Mouse (Mus musculus) forebrain, embryonic 12.5 days (tissue): ENCODE measurements around the gene Apba3. TPM values are rescaled to one million over a fixed set of nuclear protein-coding genes. Genes with fewer than 3 reads are reported as not detected.
"Not testable (repeated sequence)": the region's sequence is repeated elsewhere in the genome, so short reads cannot be mapped to it uniquely, and the experiment has no call there.

Source experiments
- ATAC-seq: fragments of 200-750 bp; cut with Nextera tagmentation; 2 replicates; pipeline ENCODE4 v1.8.0; 2017; ENCODE audit warnings: moderate TSS enrichment; ENCODE audit not compliant: low FRiP score
- H3K27ac ChIP-seq: fragments of 300-500 bp; sonication (generic); 2 replicates; pipeline ENCODE4 v1.5.1; 2016; ENCODE audit warnings: mild to moderate bottlenecking
- H3K27me3 ChIP-seq: fragments of 300-500 bp; sonication (generic); 2 replicates; pipeline ENCODE4 v1.6.1; 2016; ENCODE audit warnings: mild to moderate bottlenecking
- H3K36me3 ChIP-seq: fragments of 300-500 bp; sonication (generic); replicated peaks from 2 replicates; pipeline ENCODE4 v1.6.1; 2016; ENCODE audit warnings: mild to moderate bottlenecking
- H3K4me1 ChIP-seq: fragments of 300-500 bp; sonication (generic); 2 replicates; pipeline ENCODE4 v1.6.1; 2016
- H3K4me2 ChIP-seq: fragments of 300-500 bp; sonication (generic); 2 replicates; pipeline ENCODE4 v1.6.1; 2016; ENCODE audit warnings: mild to moderate bottlenecking, moderate library complexity
- H3K4me3 ChIP-seq: fragments of 300-500 bp; sonication (generic); replicated peaks from 2 replicates; pipeline ENCODE4 v1.5.1; 2016; ENCODE audit warnings: mild to moderate bottlenecking
- H3K9ac ChIP-seq: fragments of 300-500 bp; sonication (generic); 2 replicates; pipeline ENCODE4 v1.6.1; 2016; ENCODE audit warnings: mild to moderate bottlenecking
- H3K9me3 ChIP-seq: fragments of 300-500 bp; sonication (generic); 2 replicates; pipeline ENCODE4 v1.6.1; 2016
- WGBS: fragments of 180-500 bp; shearing (Covaris S2); methylation state at CpG from one replicate; pipeline ENCODE4 v1.1.7; 2016; 5-methylcytosine and 5-hydroxymethylcytosine counted together
- polyA plus RNA-seq: library from polyadenylated mRNA; unstranded; fragments of >200 nt; fragmentation: Nextera tagmentation; extraction: Ambion mirVana; gene quantifications from 2 replicates; pipeline ENCODE4 v1.2.1, GENCODE M21; 2016

Apba3 gene
- polyA plus RNA-seq = 31.1 and 33.3 TPM in 2 replicates

DNA sequence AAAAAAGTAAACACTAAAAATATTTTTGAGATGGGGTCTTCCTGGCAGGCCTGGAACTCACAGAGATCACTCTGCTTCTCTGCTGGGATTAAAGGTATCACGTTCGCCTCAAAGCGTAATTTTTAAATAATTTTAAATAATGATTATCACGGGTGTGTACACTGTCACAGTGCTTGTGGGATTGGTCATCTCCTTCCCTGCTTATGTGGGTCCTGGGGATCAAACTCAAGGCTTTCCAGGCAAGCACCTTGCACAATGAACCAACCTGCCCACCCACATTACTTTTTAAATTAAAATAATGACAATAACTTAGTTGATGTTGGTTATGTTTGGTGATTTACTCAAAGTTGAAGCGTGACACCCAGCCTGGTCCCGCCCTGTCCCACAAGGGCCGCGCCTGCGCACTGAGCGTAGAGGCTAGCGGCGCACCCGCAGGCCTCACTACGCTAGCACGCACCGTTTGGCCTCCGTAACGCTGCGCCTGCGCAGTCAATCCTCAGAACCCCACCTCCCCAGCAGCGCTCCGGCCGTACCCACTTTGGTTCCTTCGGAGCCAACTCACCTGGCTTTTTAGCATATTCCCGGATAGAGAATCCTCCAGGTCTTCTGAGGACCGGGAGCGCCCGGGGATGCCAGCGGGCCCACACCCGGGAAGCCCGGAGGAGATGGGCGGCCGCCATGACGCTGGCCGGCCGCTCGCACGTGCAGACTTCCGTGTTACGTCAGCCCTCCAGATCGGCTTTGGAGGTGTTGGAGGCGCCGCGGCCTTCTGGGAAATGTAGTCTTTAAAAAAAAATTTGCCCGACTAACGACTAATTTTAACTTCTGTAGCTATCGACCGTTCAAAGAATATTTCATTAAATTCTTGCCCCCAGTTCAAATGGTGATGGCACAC, at the start of gene Apba3, which contains the start of gene Mrpl54:
Apba3 (plus strand) TSS at position 750 of the 895 bp plus-strand sequence.
Mrpl54 (minus strand) TSS at position 724 of the 895 bp plus-strand sequence.
- H3K36me3 ChIP-seq = peaks cover 46% of the 10 kb centered on the region
- peak within 1 kb of the TSS; percentile 68 for H3K9ac ChIP-seq
- peak; percentile 94 for ATAC-seq
- H3K4me3 ChIP-seq = peak within 1 kb of the TSS; percentile 67
- under 1% methylated on average over 48 of the region's 48 CpGs for WGBS
- peak within 1 kb of the TSS; percentile 69 for H3K4me2 ChIP-seq
- no peaks in the 10 kb centered on the region for H3K27me3 ChIP-seq
- peaks cover 19% of the 10 kb centered on the region for H3K4me1 ChIP-seq
- no peaks in the 10 kb centered on the region for H3K9me3 ChIP-seq
- peak within 1 kb of the TSS; percentile 78 for H3K27ac ChIP-seq

DNA sequence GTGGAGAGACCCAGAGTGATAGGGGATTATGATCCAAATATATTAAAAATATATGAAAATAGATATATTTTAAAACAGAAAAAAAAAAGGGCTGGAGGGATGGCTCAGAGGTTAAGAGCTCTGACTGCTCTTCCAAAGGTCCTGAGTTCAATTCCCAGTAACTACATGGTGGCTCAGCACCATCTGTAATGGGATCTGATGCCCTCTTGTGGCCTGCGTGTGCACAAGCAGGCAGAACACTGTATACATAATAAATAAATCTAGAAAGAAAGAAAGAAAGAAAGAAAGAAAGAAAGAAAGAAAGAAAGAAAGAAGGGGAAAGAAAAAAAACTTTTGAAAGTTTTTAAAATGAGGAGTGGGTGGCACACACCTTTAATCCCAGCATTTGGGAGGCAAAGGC, 49.5 kb upstream of the Apba3 start:
- H3K27ac ChIP-seq, H3K4me1 ChIP-seq, H3K27me3 ChIP-seq, H3K9ac ChIP-seq, H3K9me3 ChIP-seq, H3K4me2 ChIP-seq, H3K4me3 ChIP-seq, ATAC-seq: not testable (repeated sequence)
- H3K36me3 ChIP-seq = peaks cover 61% of the 10 kb centered on the region
- 35% methylated on average over 1 of the region's 1 CpGs for WGBS

DNA sequence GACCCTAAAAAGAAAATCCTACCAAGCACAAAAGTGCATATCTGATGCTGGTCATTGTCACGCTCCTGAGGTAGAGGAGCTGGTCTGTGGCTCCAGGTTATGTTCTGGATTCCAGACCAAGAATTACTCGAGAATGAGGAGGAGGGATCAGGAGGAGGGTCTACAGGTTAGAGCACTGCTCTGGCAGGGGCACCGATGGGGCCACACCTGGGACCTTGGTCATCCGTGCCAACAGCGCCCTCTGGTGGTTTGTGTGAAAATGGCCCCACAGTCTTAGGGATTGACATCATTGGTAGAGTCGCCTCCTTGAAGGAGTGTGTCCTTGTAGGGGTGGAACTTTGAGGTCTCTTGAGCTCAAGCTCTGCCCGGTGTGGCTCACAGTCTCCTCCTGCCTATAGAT, 48.8 kb upstream of the Apba3 start:
- Histone ChIP-seq H3K9ac (no peak overlapping the region), H3K4me2 (no peak overlapping the region), H3K27me3 (no peaks in the 10 kb centered on the region), H3K4me1 (no peaks in the 10 kb centered on the region), H3K4me3 (no peak overlapping the region), H3K36me3 (peaks cover 54% of the 10 kb centered on the region), H3K27ac (no peak overlapping the region), H3K9me3 (no peaks in the 10 kb centered on the region)
- ATAC-seq = no peak
- 32% methylated on average over 7 of the region's 7 CpGs for WGBS

DNA sequence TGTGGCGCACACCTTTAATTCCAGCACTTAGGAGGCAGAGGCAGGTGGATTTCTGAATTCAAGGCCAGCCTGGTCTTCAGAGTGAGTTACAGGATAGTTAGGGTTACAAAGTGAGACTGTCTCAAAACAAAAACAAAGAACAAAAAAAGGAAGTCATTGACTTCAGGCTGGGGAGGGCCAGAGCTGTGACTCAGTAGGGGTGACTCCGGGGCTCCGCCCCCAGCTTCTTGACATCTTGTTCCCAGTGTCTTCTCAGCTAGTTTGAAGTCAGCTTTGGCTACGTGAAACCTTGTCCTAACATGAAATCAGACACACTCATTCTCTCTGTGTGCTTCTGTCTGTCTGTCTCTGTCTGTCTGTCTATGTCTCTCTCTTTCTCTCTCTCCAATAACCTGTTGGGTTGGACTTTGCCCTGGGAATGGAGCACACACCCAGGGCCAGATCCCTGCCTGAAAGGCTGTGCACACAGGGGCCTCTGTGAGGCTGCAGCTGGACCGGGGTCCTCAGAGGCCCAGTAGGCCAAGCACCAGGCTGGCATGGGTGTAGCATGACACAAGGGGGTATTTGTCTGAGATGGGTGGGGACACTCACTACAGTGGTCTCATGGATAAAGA, 45.3 kb upstream of the Apba3 start:
- Histone ChIP-seq H3K4me3 (no peak overlapping the region), H3K4me2 (no peak overlapping the region), H3K36me3 (peaks cover 42% of the 10 kb centered on the region), H3K27ac (no peak overlapping the region), H3K27me3 (no peaks in the 10 kb centered on the region), H3K4me1 (no peaks in the 10 kb centered on the region), H3K9ac (no peak overlapping the region), H3K9me3 (no peaks in the 10 kb centered on the region)
- ATAC-seq = no peak
- 83% methylated on average over 5 of the region's 5 CpGs for WGBS

DNA sequence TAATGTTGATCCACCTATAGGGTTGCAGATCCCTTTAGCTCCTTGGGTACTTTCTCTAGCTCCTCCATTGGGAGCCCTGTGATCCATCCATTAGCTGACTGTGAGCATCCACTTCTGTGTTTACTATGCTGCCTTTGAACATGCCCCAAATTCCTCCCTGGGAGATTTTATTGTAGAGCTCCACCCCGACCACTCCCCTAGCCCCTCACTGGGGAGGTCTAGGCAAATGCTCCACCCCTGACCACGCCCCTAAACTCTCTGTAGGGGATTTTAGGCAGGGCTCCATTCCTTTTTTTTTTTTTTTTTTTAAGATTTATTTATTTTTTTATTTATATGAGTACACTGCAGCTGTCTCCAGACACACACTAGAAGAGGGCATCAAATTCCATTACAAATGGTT, 43.0 kb upstream of the Apba3 start:
- 68% methylated on average over 2 of the region's 2 CpGs for WGBS
- ATAC-seq, H3K9me3 ChIP-seq, H3K4me1 ChIP-seq, H3K4me2 ChIP-seq, H3K27ac ChIP-seq, H3K4me3 ChIP-seq, H3K9ac ChIP-seq, H3K27me3 ChIP-seq: not testable (repeated sequence)
- peaks cover 33% of the 10 kb centered on the region for H3K36me3 ChIP-seq

DNA sequence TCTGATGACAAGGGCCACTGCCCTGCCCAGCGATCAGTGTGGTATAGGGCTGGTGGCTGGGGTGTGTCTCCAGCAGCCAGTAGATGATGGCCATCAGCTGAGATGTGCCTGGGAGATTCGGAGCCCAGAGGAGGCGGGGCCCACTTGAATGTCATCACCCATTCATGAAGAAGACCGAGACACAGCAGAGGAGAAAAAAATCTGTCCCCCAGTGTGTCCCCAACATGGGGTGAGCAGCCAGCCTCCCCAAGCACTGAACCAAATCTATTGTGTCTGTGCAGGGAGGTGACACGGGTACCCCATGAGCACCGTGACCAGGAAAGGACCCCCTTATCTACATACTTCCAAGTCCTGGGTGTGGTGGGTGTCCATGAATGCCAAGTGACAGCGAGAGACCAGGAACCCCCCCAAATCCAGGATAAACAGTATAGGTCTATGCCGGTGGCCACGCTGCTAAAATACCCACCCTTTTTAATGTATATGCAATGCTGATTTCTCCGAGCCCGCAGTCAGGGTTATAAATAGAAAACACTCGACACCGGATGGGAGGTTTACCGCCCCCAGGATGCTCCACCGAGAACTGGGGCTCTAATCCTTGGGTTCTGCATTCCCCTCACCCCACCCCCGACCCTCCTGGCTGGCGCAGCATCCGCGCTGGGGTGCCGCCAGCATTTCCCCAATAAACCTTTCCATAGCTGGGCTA, 36.9 kb upstream of the Apba3 start:
- peak overlapping the region; percentile 60 for H3K4me2 ChIP-seq

DNA sequence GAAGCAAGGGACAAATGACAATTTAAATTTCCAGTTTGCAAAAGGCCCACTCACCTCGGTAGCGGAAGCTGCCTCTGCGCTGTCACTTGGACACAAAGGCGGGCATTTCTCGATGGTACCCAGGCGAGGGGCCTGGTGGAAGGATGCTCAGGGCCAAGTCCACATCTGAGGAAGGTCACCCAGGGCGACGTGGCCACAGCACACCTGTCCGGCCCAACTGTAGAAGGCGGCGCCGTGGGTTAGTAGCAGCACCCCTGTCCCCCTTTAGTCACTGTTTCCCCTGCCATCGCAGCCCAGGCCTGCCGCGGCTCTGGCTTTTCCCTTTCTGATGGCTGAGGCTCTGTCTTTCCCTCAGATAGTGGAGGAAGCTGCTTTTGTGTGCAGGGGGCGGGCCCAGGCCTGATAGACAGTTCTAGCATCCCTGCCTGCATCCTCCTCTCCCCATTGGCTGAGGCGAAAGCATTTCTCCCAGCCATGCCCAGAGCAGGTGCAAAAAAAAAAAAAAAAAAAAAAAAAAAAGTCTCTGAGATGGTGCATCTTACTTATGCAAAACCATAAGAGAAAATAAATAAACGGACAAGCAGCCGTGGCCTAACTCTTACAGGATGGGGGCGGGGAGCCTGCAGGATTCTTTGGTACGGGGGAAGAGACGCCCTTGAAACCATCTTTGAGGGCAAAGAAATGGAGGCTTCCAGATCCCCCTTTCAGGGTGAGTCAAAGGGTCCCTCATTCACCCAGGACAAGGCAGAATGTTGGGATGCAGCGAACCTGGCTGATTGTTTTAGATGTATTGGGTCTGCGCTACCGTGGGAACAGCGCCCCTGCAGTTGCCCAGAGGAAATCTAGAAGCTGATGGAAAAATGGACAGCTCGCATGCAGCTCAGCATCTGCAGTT, 36.1 kb upstream of the Apba3 start, which contains the start of gene Atcay:
Atcay (minus strand) TSS at position 396 of the 895 bp plus-strand sequence.
- Histone ChIP-seq H3K4me1 (peaks cover 53% of the 10 kb centered on the region), H3K4me2 (peak within 1 kb of the TSS; percentile 60), H3K9me3 (no peaks in the 10 kb centered on the region), H3K4me3 (peak within 1 kb of the TSS; percentile 63), H3K27ac (peak within 1 kb of the TSS; percentile 81), H3K9ac (peak within 1 kb of the TSS; percentile 82), H3K27me3 (peaks cover 35% of the 10 kb centered on the region), H3K36me3 (no peaks in the 10 kb centered on the region)
- WGBS = 4% methylated on average over 27 of the region's 27 CpGs
- peak; percentile 88 for ATAC-seq

More for the DNA sequence above, 36.9 kb upstream of the Apba3 start:
- H3K9me3 ChIP-seq = no peaks in the 10 kb centered on the region
- peaks cover 35% of the 10 kb centered on the region for H3K27me3 ChIP-seq
- H3K4me3 ChIP-seq = peak overlapping the region; percentile 63
- no peaks in the 10 kb centered on the region for H3K36me3 ChIP-seq
- H3K27ac ChIP-seq = peak overlapping the region; percentile 81
- 13% methylated on average over 20 of the region's 20 CpGs for WGBS
- H3K9ac ChIP-seq = peak overlapping the region; percentile 82
- no peak for ATAC-seq
- H3K4me1 ChIP-seq = peaks cover 53% of the 10 kb centered on the region

DNA sequence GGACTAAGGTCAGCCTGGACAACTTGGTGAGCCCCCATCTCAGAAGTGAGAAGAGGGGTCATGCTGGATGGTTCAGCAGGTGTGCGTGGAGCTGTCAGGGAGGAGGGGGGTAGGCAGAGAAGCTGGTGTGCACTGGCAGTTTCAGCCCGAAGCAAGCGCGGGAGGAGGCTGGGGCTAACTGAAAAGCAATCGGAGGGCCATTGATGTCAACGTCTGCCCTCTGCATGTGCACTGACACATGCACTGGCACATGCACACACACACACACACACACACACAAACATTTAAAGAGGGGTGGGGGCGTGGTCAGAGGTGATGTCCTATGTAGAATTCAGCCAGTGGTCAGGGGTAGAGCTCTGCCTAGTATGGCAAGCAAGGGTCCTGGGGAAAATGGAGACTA, 35.3 kb upstream of the Apba3 start:
- Histone ChIP-seq H3K4me3 (peak overlapping the region; percentile 63), H3K4me2 (peak overlapping the region; percentile 60), H3K27ac (peak overlapping the region; percentile 65), H3K9ac (0 out of 2 replicates have a peak overlapping the region, but pooled peaks have one; percentile 1), H3K27me3 (peaks cover 35% of the 10 kb centered on the region), H3K4me1 (peaks cover 53% of the 10 kb centered on the region), H3K36me3 (no peaks in the 10 kb centered on the region), H3K9me3 (no peaks in the 10 kb centered on the region)
- ATAC-seq = no peak
- WGBS = 47% methylated on average over 7 of the region's 7 CpGs

DNA sequence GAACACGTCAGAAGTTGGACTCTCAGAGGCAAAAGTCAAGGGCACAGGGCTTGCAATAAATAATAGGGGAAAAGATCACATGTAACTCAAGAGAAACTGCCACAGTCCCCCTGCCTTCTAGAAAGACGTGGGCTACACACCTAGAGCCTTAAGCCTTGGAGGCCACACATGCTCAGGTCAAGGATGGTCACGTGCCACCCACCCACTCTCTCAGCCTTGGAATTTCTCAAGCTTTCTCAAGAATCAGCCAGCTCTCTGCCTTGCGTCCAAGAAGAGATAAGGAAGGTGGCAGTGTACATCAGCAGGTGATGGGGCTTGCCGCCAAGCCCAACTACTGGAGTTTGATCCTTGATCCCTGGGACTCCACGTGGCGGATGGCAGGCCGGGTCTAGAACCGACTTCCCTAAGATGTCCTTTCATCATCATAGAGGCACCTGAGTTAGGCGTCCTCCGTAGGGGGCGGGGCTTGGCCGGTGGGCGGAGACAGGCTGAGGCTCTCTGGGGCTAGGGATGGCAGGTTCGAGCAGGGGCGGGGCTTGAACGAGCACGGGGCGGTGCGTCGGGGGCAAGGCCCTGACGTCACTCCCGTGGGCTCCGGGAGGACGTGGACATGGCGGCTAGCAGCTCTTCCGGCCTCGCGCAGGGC, 34.1 kb upstream of the Apba3 start, which contains the start of gene Zfr2:
Zfr2 (plus strand) TSS at position 576 of the 646 bp plus-strand sequence.
- Histone ChIP-seq H3K36me3 (no peaks in the 10 kb centered on the region; the same call in 1 of the 2 replicates), H3K27me3 (peaks cover 37% of the 10 kb centered on the region), H3K9me3 (no peaks in the 10 kb centered on the region), H3K27ac (no peak within 1 kb of the TSS), H3K9ac (peak within 1 kb of the TSS; percentile 83), H3K4me1 (peaks cover 58% of the 10 kb centered on the region), H3K4me3 (peak within 1 kb of the TSS; percentile 81), H3K4me2 (peak within 1 kb of the TSS; percentile 79)
- peak; percentile 75 for ATAC-seq
- 10% methylated on average over 29 of the region's 29 CpGs for WGBS

DNA sequence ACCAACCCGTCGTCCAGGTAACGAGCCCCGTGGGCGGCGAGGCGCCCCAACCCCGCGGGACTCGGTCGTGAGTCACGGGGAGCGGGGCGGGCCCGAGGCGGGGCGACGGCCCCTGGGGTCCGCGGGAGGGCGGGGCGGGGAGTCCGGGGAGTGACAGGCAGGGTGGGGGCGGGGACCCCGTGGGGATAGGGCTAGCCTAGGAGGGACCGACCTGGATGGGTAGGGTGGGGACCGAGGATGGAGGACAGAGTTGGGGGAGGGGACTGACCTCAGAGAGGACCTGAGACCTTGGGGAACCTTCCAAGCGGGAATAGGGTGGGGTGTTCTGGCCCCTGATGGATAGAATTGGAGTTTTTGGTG, 33.6 kb upstream of the Apba3 start:
- peak overlapping the region; percentile 83 for H3K9ac ChIP-seq
- H3K27me3 ChIP-seq = peaks cover 42% of the 10 kb centered on the region
- peak; percentile 52 for ATAC-seq
- WGBS = 3% methylated on average over 27 of the region's 28 CpGs
- H3K27ac ChIP-seq = no peak overlapping the region
- no peaks in the 10 kb centered on the region; the same call in 1 of the 2 replicates for H3K36me3 ChIP-seq
- peaks cover 54% of the 10 kb centered on the region for H3K4me1 ChIP-seq
- H3K4me3 ChIP-seq = peak overlapping the region; percentile 81
- H3K4me2 ChIP-seq = peak overlapping the region; percentile 79
- H3K9me3 ChIP-seq = no peaks in the 10 kb centered on the region

DNA sequence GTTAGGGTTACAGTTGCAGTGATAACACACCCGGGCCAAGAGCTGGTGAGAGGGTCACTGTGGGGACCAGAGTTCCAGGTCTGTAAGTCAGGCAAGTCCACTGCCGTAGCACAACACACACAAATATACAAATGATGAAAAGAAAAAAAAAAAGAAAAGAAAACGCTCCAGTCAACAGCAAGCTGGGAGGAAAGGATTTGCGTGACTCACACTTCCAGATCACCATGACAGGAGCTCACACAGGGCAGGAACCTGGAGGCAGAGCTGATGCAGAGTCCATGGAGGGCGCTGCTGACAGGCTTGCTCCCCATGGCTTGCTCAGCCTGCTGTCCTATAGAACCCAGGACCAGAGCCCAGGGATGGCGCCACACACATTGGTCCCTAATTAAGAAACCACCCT, 32.6 kb upstream of the Apba3 start:
- Histone ChIP-seq H3K9me3 (no peaks in the 10 kb centered on the region), H3K27ac (no peak overlapping the region), H3K4me1 (peaks cover 45% of the 10 kb centered on the region), H3K9ac (no peak overlapping the region), H3K27me3 (peaks cover 40% of the 10 kb centered on the region), H3K4me3 (no peak overlapping the region), H3K4me2 (no peak overlapping the region), H3K36me3 (no peaks in the 10 kb centered on the region; the same call in 1 of the 2 replicates)
- ATAC-seq = no peak
- 84% methylated on average over 6 of the region's 6 CpGs for WGBS
